Mouse (Mus musculus): ENCODE measurements at regions not wholly inside any gene's neighbourhood (a gene's known extent, or its start where the extent isn't known, plus 50 kb on each side); places are given as distances from the start of the nearest gene placed in this dataset.
A peak's percentile ranks its signal among the peaks of the same experiment; 100 is the strongest.

DNA sequence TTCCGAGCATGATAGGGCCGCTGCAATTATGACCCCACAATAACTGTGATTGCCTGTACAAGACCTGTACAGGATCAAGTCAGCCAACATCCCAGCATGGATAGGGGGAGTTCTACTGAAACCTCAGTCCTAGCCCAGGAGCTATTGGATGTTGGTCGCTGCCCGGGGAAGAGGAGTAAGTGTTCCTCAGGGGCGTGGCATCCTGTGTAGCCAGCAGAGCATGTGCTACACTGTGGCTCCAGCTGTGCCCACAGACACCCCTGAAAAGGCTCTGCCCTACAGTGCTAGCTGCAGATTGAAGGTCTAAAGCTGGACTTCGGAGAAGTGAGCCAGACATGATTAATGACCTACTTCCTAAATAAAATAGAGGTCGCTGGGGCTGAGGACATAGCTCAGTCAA, 317.5 kb upstream of the 3110018I06Rik start:
- no peak overlapping the region for H3K4me2 ChIP-seq
- no peak overlapping the region for H3K27ac ChIP-seq (ENCODE audit: low read depth, low read length)
- H3K4me1 ChIP-seq (ENCODE audit: control insufficient read depth, insufficient read depth, low read length): no peaks in the 10 kb centered on the region
- no peaks in the 10 kb centered on the region for H3K36me3 ChIP-seq (ENCODE audit: control insufficient read depth, insufficient read depth, low read length)
- H3K4me3 ChIP-seq (ENCODE audit: low read depth, low read length): no peak overlapping the region
- WGBS: 90% methylated on average over 7 of the region's 7 CpGs
- no peak for DNase-seq (ENCODE audit: low spot score, missing footprints)
- ATAC-seq (ENCODE audit: low FRiP score): no peak
- H3K27me3 ChIP-seq (ENCODE audit: control insufficient read depth, insufficient read depth, low read length): no peaks in the 10 kb centered on the region
- no peak overlapping the region for H3K9ac ChIP-seq (ENCODE audit: low read length)
- H3K9me3 ChIP-seq (ENCODE audit: control insufficient read depth, low read length): no peaks in the 10 kb centered on the region

DNA sequence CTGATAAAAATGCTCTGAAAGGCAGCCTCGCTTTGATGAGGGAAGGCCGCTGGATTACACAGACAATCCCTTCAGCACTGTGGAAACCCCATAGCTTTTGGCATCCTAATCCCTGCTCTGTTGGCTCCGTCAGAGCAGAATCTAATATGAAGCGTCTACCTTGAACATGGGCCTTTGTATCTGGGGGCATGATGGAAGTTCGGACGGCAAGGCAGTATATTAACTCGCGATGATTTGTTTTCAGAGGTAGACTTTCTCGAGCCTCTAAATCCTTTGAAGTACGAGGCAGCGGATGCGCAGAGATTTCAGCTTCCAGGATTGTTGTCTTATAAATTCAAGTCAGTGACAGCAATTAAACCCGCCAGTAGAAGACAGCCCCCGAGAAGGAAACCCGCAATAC, 316.8 kb upstream of the 3110018I06Rik start:
- no peaks in the 10 kb centered on the region for H3K4me1 ChIP-seq (ENCODE audit: control insufficient read depth, insufficient read depth, low read length)
- H3K9ac ChIP-seq (ENCODE audit: low read length): no peak overlapping the region
- H3K36me3 ChIP-seq (ENCODE audit: control insufficient read depth, insufficient read depth, low read length): no peaks in the 10 kb centered on the region
- H3K27me3 ChIP-seq (ENCODE audit: control insufficient read depth, insufficient read depth, low read length): no peaks in the 10 kb centered on the region
- H3K9me3 ChIP-seq (ENCODE audit: control insufficient read depth, low read length): no peaks in the 10 kb centered on the region
- H3K4me3 ChIP-seq (ENCODE audit: low read depth, low read length): no peak overlapping the region
- H3K4me2 ChIP-seq: no peak overlapping the region
- no peak for ATAC-seq (ENCODE audit: low FRiP score)
- no peak overlapping the region for H3K27ac ChIP-seq (ENCODE audit: low read depth, low read length)
- no peak for DNase-seq (ENCODE audit: low spot score, missing footprints)
- 69% methylated on average over 15 of the region's 15 CpGs for WGBS

DNA sequence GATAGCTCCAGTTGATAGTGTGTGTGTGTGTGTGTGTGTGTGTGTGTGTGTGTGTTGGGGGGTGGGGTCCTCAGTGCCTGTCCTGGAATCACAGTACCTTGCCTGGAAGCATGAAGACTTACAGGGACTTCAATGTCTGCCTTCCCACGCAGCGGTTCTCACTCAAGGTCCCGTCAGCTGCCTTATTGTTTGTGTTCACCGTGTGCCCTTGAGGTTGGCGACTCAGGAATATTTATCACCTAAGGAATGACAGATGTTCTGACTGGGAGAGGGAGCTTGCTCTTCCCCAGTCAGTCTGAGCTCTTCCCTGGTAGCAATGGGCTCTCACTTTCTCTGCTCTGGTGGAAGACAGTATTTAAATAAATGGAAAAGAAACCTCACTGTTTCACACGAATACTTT, 309.8 kb upstream of the 3110018I06Rik start:
- no peak for ATAC-seq (ENCODE audit: low FRiP score)
- DNase-seq (ENCODE audit: low spot score, missing footprints): no peak
- H3K9ac ChIP-seq (ENCODE audit: low read length): no peak overlapping the region

DNA sequence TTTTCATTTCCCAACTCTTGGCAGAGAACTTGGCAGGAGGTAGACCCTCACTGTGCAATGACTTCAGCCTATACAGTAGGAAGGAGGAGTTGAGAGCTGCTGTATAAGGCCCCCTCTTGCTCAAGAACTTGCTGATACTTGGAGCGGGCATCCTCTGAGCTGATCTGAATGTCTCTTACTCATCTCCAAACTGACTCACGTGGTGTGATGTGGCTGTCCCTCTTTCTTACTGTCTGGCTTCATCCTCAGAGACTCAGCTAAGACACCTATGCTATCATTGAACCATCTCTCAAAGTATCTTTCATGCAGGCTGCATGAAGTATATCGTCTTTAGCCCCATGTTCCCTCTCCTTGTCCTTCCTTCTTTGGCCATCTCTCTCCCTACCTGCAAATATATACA, 307.9 kb upstream of the 3110018I06Rik start:
- H3K4me2 ChIP-seq: no peak overlapping the region
- no peak overlapping the region for H3K27ac ChIP-seq (ENCODE audit: low read depth, low read length)
- DNase-seq (ENCODE audit: low spot score, missing footprints) (no peak), ATAC-seq (ENCODE audit: low FRiP score) (no peak)
- no peak overlapping the region for H3K4me3 ChIP-seq (ENCODE audit: low read depth, low read length)
- WGBS: 90% methylated on average over 3 of the region's 3 CpGs
- no peaks in the 10 kb centered on the region; the same call in 1 of the 2 replicates for H3K4me1 ChIP-seq (ENCODE audit: control insufficient read depth, insufficient read depth, low read length)
- H3K36me3 ChIP-seq (ENCODE audit: control insufficient read depth, insufficient read depth, low read length): no peaks in the 10 kb centered on the region
- H3K27me3 ChIP-seq (ENCODE audit: control insufficient read depth, insufficient read depth, low read length): no peaks in the 10 kb centered on the region
- H3K9me3 ChIP-seq (ENCODE audit: control insufficient read depth, low read length): no peaks in the 10 kb centered on the region
- no peak overlapping the region for H3K9ac ChIP-seq (ENCODE audit: low read length)

More for the DNA sequence above, 309.8 kb upstream of the 3110018I06Rik start:
- Histone ChIP-seq H3K4me2 (no peak overlapping the region), H3K9me3 (ENCODE audit: control insufficient read depth, low read length) (no peaks in the 10 kb centered on the region), H3K4me3 (ENCODE audit: low read depth, low read length) (no peak overlapping the region), H3K27me3 (ENCODE audit: control insufficient read depth, insufficient read depth, low read length) (no peaks in the 10 kb centered on the region), H3K27ac (ENCODE audit: low read depth, low read length) (no peak overlapping the region), H3K4me1 (ENCODE audit: control insufficient read depth, insufficient read depth, low read length) (no peaks in the 10 kb centered on the region), H3K36me3 (ENCODE audit: control insufficient read depth, insufficient read depth, low read length) (no peaks in the 10 kb centered on the region)
- WGBS: 85% methylated on average over 6 of the region's 6 CpGs

DNA sequence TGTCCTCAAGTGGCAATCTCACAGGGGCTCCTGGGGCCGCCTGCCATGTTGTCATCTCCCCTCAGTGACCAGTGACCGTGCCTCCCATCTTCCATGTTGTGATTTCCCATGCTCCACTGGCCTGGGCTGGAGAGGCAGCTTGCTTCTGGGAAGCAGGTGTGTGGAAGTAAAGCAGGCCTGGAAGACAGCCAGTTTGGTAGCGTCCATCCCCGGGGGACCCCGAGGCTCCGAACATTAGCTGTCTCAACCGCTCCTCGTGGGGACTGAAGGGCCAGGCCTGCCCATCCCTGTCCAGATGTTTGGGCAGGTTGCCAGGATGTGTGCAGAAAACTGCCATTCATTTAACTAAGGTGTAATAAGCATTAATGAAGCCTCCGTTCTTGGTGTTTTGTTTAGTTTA, 307.1 kb upstream of the 3110018I06Rik start:
- Histone ChIP-seq H3K9ac (ENCODE audit: low read length) (no peak overlapping the region), H3K27ac (ENCODE audit: low read depth, low read length) (no peak overlapping the region), H3K36me3 (ENCODE audit: control insufficient read depth, insufficient read depth, low read length) (no peaks in the 10 kb centered on the region), H3K4me3 (ENCODE audit: low read depth, low read length) (no peak overlapping the region), H3K9me3 (ENCODE audit: control insufficient read depth, low read length) (no peaks in the 10 kb centered on the region), H3K4me2 (no peak overlapping the region), H3K4me1 (ENCODE audit: control insufficient read depth, insufficient read depth, low read length) (no peaks in the 10 kb centered on the region; the same call in 1 of the 2 replicates), H3K27me3 (ENCODE audit: control insufficient read depth, insufficient read depth, low read length) (no peaks in the 10 kb centered on the region)
- no peak for ATAC-seq (ENCODE audit: low FRiP score)
- DNase-seq (ENCODE audit: low spot score, missing footprints): no peak
- 89% methylated on average over 9 of the region's 9 CpGs for WGBS

DNA sequence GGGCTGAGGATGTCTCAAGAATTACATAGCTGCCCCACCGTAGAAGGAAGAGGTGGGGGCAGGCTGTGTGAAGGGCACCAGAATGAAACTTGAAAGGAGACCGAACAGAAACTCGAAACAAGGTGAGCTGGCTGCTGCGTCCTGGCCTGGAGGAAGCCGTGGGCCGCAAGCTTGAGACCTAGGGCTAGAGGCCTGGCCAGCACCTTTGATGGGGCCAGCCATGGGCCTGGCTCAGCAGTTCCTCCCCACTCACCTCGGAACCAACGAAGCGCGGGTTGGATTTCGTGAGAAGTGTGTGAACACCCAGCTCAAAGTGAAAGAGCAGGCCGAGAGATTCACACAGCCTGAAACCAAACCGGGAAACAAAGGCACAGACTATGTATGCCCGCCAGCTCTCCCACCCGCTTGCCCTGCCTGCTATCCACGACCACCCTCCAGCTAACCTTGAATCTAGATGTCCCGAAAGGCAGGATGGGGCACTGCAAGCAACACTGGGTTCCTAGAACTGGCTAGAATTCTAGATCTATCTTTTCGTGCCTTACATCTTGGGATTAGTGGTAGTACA, 306.3 kb upstream of the 3110018I06Rik start:
- Histone ChIP-seq H3K4me2 (no peak overlapping the region), H3K9ac (ENCODE audit: low read length) (no peak overlapping the region), H3K36me3 (ENCODE audit: control insufficient read depth, insufficient read depth, low read length) (no peaks in the 10 kb centered on the region), H3K9me3 (ENCODE audit: control insufficient read depth, low read length) (no peaks in the 10 kb centered on the region), H3K4me3 (ENCODE audit: low read depth, low read length) (no peak overlapping the region), H3K27me3 (ENCODE audit: control insufficient read depth, insufficient read depth, low read length) (no peaks in the 10 kb centered on the region), H3K4me1 (ENCODE audit: control insufficient read depth, insufficient read depth, low read length) (no peaks in the 10 kb centered on the region; the same call in 1 of the 2 replicates), H3K27ac (ENCODE audit: low read depth, low read length) (no peak overlapping the region)
- WGBS: 92% methylated on average over 18 of the region's 18 CpGs
- DNase-seq (ENCODE audit: low spot score, missing footprints) (no peak), ATAC-seq (ENCODE audit: low FRiP score) (no peak)

DNA sequence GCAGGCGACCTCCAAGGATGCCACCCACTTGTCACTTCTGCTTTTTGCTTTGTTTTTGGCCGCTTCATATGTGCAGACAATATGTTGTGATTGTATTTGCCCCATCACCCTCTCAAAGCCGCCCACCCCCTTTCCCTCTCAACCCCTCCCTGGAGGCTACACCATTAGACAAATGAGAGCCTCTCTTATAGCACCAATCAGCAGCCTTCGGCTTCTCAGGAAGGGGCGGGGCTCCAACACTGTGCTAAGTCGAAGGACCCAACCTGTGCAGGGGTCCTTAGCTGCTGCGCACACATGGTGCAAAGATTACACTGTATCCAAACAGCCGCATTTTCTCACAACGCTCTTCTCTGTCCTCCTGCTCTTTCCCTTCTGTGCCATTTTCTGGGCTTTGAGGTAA, 305.1 kb upstream of the 3110018I06Rik start:
- H3K9me3 ChIP-seq (ENCODE audit: control insufficient read depth, low read length): no peaks in the 10 kb centered on the region
- DNase-seq (ENCODE audit: low spot score, missing footprints) (no peak), ATAC-seq (ENCODE audit: low FRiP score) (0 out of 2 replicates have a peak, but pooled peaks have one; percentile 46)
- 63% methylated on average over 9 of the region's 9 CpGs for WGBS
- H3K4me3 ChIP-seq (ENCODE audit: low read depth, low read length): no peak overlapping the region
- H3K4me2 ChIP-seq: no peak overlapping the region
- no peaks in the 10 kb centered on the region for H3K36me3 ChIP-seq (ENCODE audit: control insufficient read depth, insufficient read depth, low read length)
- no peak overlapping the region for H3K9ac ChIP-seq (ENCODE audit: low read length)
- H3K27ac ChIP-seq (ENCODE audit: low read depth, low read length): no peak overlapping the region
- H3K4me1 ChIP-seq (ENCODE audit: control insufficient read depth, insufficient read depth, low read length): no peaks in the 10 kb centered on the region; the same call in 1 of the 2 replicates
- H3K27me3 ChIP-seq (ENCODE audit: control insufficient read depth, insufficient read depth, low read length): no peaks in the 10 kb centered on the region

DNA sequence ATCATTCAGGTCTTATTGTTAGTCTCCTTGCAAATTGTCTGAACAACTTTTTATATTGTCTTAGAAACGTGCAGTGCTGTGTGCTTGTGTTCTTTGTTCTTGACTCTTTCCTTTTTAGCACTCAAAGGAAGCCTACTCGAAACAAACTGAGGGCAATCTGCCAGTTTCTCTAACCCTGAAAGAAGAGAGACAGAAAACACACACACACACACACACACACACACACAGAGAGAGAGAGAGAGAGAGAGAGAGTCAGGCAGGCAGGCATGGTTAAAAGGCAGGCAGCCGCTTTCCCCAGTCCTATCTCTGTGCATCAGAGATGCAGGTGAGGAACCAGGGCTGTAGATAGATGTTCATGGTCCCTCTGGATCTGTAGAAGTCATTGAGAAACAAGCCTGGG, 304.0 kb upstream of the 3110018I06Rik start:
- WGBS: 68% methylated on average over 3 of the region's 3 CpGs
- no peak overlapping the region for H3K27ac ChIP-seq (ENCODE audit: low read depth, low read length)
- H3K9ac ChIP-seq (ENCODE audit: low read length): no peak overlapping the region
- no peak overlapping the region for H3K4me3 ChIP-seq (ENCODE audit: low read depth, low read length)
- no peak for ATAC-seq (ENCODE audit: low FRiP score)
- H3K27me3 ChIP-seq (ENCODE audit: control insufficient read depth, insufficient read depth, low read length): no peaks in the 10 kb centered on the region
- H3K9me3 ChIP-seq (ENCODE audit: control insufficient read depth, low read length): no peaks in the 10 kb centered on the region
- no peak for DNase-seq (ENCODE audit: low spot score, missing footprints)
- H3K4me2 ChIP-seq: no peak overlapping the region
- H3K4me1 ChIP-seq (ENCODE audit: control insufficient read depth, insufficient read depth, low read length): no peaks in the 10 kb centered on the region; the same call in 1 of the 2 replicates
- H3K36me3 ChIP-seq (ENCODE audit: control insufficient read depth, insufficient read depth, low read length): no peaks in the 10 kb centered on the region

DNA sequence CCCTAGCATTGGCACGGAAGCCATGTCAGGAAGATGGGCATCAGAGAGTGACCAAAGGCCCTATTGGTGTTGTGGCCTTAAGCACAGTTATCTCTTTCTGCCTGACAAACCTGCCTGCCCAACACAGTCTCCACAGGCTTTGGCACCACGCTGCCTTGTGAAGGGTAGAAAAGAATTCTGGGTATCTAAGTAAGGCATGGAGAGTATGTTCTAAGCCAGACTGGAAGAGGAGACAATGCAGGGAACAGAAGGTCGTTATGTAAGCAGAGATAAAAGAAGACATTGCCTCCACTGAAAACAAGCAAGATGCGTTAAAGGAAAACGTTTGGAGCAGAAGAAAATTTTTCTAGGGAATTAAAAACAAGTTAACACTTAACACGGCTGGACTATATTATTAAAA, 302.1 kb upstream of the 3110018I06Rik start:
- H3K4me3 ChIP-seq (ENCODE audit: low read depth, low read length): no peak overlapping the region
- H3K9ac ChIP-seq (ENCODE audit: low read length): no peak overlapping the region
- no peak for DNase-seq (ENCODE audit: low spot score, missing footprints)
- no peak overlapping the region for H3K27ac ChIP-seq (ENCODE audit: low read depth, low read length)
- no peak overlapping the region for H3K4me2 ChIP-seq
- H3K27me3 ChIP-seq (ENCODE audit: control insufficient read depth, insufficient read depth, low read length): no peaks in the 10 kb centered on the region
- no peaks in the 10 kb centered on the region; the same call in 1 of the 2 replicates for H3K4me1 ChIP-seq (ENCODE audit: control insufficient read depth, insufficient read depth, low read length)
- no peaks in the 10 kb centered on the region for H3K9me3 ChIP-seq (ENCODE audit: control insufficient read depth, low read length)
- ATAC-seq (ENCODE audit: low FRiP score): no peak
- no peaks in the 10 kb centered on the region for H3K36me3 ChIP-seq (ENCODE audit: control insufficient read depth, insufficient read depth, low read length)
- WGBS: 84% methylated on average over 6 of the region's 6 CpGs
